Mouse (Mus musculus): ENCODE measurements at regions not wholly inside any gene's neighbourhood (a gene's known extent, or its start where the extent isn't known, plus 50 kb on each side); places are given as distances from the start of the nearest gene placed in this dataset.

DNA sequence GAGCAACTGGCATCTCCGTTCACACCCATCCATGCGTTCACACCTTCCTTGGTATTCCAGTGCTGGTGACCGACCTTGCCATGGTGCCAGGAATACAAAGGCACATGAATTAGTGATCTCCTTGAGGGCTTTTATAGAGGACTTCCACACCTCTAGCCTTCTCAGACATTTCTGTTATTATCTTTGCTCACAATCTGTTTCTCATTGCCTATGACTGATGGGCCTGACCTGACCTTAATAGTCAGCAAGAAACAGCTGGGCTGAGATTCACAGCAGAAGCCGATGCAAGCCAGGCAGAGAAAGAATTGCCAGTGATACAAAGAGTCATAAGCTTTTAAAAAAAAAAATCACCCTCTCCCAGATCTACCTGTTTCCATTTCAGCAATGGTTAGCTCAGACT is 197.7 kb upstream of the Gmds start:
- no peak for DNase-seq

GRCm38 (mm10) chr13:32535602-32536001 is 197.1 kb upstream of the Gmds start:
- no peak for DNase-seq

DNA sequence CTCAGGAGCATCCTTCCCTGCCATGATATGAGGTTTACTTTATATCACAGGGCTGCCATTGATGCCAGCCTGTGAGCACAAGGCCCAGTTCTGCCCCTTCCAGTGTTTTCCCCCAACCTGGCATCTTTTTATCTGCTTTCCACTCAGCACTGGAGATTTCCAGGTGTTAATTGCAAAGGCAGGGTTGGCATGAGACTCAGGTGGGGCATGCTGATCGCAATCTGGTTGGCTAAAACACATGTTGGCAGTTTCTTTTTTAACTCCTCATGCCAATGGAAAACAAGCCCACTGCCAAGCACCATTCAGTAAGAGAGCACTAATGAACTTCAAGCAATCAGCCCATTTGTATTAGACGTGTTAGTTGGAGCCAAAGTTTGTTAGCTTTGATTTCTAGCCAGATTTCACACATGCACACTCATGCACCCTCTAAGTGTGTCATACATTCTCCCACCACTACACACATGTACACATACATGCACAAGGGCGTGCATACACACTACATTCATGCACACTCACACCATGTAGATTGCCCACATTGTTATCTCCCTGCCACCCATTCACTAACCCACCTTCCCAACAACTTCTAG is 192.5 kb upstream of the Gmds start:
- no peak for DNase-seq

DNA sequence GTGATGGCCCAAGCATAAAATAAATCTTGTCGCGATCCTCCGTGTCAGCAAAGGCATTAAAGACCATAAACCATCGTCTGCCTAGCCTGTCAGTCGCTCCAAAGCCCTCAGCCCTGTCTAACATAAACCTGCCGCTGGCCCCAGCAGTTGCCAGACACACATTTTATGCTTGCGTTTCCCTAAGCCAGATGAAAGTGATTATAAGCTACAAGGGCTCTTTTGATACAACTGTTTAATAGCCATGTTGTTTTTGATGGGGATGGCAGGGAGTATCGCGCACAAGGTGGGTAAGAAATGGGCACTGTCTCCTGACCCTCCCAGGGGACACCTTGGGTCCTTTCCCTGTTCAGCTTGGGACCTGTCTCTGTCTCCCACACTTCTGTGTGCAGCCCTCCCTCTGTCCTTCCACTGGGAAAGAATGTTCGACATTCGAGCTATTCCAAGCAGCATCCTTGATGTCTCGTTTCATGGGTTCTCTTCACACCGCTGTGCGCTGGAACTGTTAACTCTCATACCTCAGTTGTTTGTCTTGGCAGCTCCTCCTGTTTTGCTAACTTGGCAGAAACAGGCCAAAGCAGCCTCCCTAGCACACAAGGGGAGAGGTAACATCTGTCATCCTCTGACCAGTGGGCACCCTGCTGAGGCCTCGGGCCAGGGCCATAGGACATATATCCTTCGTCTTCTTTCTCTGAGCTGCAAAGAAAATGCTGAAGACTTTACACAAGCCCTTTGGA is 180.2 kb upstream of the Gmds start:
- DNase-seq: no peak

DNA sequence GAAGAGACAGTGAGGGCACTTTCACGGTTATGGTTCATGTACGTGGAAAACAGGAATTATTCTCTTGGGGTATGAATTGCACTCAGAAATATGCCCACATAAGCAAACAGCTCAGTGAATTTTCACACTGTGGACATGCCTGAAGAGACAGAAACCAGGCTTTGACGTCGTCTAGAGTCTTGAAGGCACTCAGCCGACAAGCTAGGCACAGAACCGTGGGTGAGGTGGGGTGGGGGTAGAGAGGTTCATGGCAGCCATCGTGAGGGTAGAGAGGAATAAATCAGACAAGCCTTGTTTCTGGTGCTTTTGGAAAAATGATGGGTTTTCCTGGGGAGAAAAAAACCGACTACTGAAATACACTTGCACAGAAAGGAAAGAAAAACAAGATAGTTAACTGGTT is 179.0 kb upstream of the Gmds start:
- DNase-seq: no peak

- no peak for DNase-seq
Measured at GRCm38 (mm10) chr13:32509231-32510023, 170.9 kb upstream of the Gmds start.

DNA sequence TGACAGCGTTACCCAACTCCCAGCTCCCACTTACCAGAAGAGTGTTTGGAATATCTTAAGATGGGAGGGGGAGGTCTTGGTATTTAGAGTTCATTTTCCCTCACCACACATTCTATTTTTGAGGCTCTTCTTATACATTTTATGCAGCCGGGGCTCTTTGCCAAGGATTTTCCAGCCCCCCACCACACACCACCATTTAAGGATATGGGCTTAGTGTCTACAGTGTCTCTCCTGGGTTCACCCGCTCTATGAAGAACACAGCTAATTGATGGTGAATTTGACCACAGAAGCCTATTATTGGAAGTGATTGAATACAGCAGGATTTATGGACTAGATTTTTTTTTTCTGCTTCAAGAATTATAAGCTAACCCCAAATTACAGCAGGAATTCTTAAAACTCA is 169.9 kb upstream of the Gmds start:
- no peak for DNase-seq

DNA sequence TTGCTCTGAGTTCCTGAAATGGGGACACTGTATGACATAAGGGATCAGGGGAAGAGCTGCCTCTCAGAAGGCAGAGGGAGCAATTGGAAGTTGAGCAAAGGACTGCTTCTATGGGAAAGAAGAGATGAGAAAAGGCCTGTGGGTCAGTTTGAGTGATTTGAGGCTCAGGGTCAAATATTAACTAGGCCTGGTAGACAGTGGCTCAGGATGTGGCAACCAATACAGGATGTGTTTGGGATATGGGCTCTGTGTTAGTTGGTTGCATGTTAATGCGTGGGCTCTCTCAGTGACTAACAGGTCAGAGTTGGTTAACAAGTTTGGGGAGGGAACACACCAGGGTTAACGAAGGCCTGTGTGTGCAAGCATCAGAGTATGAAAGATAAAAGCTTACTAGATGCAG is 169.3 kb upstream of the Gmds start:
- no peak for DNase-seq

- no peak for DNase-seq
Measured at GRCm38 (mm10) chr13:32498205-32498790, 159.8 kb upstream of the Gmds start.

DNA sequence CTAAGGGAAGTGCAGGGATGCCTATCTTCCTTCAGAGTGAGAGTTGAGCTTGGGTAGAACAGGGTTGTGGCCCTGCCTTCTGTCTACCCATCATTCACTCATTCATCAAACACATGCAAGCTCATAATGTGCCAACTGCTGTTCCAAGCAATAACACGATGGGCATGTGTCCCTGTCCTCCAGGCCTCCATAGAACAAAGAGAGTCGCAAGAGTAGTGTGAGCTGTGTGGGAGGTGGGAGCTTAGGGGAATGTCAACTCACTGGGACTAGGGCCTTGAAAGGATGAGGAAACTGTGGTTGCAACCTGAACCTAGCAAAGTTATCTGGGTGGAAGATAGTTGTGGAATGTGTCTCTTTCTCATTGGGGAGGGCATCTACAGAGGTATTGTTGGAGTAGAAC is 157.7 kb upstream of the Gmds start:
- DNase-seq: no peak

DNA sequence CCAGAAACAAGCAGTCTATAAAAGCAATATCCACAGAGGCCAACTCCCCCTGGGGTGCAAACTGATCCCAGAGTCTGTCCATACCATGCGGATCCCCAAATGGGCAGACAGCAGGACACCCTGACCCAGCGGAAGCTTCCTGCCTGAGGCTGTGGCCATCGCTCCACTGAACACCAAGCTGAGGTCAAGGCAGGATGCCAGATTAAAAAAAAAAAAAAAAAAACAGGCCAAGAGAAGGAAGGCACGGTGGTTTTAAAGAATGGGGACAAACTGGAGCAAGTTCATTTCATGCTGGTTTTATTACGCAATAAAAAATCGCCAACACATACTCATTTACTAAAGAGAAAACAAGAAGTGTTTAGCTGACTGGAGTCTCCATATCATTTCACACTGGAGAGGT is 156.5 kb upstream of the Gmds start:
- DNase-seq: peak; percentile 15

DNA sequence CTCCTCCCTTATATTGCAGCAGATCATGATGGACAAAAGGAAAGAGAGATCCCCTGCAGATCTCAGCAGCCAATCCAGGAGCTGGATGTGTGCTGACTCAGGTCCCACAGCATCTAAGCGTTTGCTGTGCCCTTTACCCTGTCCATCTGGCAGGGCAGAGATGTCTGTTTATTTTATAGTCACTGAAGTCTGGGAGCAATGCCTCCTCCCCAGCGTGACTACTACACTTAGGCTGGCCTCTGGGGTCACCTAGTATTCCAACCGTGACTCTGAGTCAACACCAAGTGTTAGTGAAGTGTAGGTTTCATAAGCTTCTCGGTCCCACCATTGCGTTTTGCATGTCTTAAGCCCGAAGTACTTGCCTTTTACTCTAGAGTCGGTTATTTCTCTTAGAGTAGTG is 155.3 kb upstream of the Gmds start:
- peak; percentile 13 for DNase-seq

DNA sequence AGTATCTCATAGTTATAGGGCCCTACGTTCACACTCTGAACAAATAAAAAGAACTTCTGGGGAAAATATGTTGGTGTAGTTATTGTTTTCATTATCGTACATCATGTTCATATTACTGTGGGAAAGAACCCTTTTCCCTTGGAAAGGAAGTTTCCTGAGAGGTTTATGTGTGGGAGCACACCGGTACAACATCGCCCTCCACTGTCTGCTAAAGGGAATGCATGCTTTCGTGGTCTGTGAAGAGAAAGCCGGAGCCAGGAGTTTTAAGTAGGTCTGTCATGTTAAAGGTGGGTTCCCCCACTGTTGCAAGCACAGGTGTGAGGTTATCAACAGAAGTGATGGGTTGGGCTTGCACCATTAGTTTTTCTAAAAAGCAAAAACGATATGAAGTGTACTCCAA is 154.8 kb upstream of the Gmds start:
- peak; percentile 77 for DNase-seq

GRCm38 (mm10) chr13:32492566-32492965 is 154.0 kb upstream of the Gmds start:
- peak; percentile 41 for DNase-seq

- no peak for DNase-seq
Measured at GRCm38 (mm10) chr13:32481444-32482058, 143.0 kb upstream of the Gmds start.

GRCm38 (mm10) chr13:32480029-32480428 is 141.5 kb upstream of the Gmds start:
- no peak for DNase-seq

DNA sequence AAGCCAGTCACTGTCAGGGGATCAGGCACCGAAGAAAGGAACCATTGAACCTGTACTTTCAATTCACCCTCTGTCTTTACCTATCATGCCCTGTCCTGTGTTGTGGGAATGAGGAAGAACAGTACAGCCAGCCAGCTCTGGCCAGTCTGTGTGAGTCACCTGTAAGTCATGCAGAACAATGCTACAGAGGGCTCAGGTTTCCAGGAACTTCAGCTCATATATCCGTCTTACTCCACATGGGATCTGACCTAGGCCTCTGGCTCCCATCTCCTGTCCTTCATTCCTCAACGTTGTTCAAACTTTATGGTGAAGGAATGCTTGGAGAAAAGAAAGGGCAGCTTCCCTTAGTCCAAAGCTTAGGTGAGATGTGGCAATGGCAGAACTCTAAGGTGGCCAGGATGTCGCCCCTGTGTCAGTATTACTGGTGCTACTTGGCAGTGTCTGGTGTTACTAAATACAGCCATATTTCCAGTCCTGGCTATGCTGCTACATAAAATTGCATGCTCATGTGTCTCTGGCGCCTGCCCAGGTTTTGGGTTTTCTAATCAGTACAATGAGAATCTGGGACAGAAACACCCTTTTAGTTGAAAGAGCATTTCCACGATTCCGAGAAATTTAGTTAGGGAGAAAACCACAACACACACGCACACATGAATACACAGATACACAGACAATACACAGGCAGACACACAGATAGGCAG is 140.7 kb upstream of the Gmds start:
- peak; percentile 36 for DNase-seq

- DNase-seq: no peak
Measured at GRCm38 (mm10) chr13:32465787-32466186, 127.2 kb upstream of the Gmds start.

DNA sequence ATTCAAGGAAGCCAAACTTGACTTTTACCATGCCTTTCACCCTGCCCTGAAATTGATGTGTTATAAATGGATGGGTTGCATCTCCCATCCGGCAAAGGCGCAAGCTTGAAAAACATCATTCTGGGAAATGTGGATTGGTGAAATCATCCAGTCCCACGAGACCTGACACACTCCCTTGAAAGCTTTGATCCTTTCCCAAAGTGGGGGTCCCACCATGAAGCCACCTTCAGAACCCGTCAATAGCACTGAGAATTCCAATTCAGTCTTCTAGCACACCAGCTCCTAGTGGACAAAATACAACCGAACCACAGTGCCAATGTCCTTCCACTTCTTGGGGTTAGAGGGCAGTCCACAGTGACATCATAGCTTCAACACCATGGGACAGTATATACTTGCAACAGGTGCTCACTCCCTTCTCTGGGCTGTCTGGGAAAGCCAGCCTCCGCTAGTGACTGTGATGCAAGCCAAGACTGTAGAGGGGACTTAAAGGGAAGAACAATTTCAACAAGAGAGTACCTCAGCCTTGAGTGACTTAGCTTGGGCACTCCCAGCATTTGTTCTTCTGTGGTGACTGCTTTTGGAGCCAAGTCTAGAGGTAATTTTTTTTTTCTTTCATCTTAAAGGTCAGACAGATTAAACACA is 126.6 kb upstream of the Gmds start:
- DNase-seq: no peak

DNA sequence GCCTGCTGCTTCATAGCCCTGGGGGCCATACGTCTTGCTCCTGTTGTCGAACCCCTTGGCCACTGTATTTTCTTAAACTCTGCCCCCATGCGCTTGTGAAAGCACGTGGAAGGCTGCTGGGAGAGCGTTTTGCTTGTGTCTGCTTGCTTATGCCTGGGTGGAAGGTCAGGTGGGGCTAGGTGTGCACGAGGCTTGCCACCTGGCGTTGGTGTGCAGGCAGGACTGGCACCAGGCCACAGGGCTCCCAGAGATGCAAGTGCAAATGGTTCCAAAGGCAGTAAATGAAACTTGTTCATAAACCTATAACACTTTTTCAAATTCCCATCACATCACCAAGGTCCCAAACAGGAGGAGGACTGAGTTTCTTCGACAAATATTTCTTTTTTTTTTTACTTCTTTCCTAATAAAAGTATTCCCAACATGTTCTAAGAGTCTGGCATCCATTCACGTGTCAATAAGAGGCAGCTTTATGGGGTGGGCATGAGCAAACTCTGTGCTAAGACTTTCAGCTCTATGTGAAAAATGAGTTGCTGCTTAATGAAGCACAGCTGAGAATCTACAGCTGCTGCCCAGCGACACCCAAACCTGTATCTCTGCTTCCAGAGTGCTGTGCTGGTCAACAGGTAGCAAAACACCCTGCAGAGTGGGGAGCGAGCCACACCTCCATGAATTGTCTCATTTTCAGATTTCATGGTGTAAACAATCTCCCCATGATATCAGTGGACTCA is 116.0 kb upstream of the Gmds start:
- DNase-seq: no peak
